Mouse (Mus musculus) lung, adult 2 months (tissue): ENCODE data around the gene Stxbp3.

ENCODE experiments used
- CTCF ChIP-seq: fragments of 200-500 bp; IDR thresholded peaks from 2 replicates; pipeline ENCODE4 v1.5.1; 2011; ENCODE audit warnings: mild to moderate bottlenecking, low read length, control low read depth; ENCODE audit not compliant: insufficient read depth
- POLR2A ChIP-seq: fragments of 200-500 bp; IDR thresholded peaks from 2 replicates; pipeline ENCODE4 v1.6.1; 2011; ENCODE audit warnings: low read depth, mild to moderate bottlenecking, control low read depth, low read length, borderline replicate concordance; ENCODE audit errors: extremely low read depth

GRCm38 (mm10) chr3:108815631-108816030 is 24.7 kb downstream of the Stxbp3 start:
- TF ChIP-seq CTCF, result no peak
- TF ChIP-seq POLR2A, result no peak
